In genomic region chr4:34371281-34372032, GRCm38 (mm10) we compare ENCODE assay signal across 13 mouse cellular contexts.
DNase-seq lines count a peak whose midpoint lies in the region; ATAC-seq lines count a peak whose summit lies in the region.
"Had no signal": no experiment of that assay in that cellular context is flagged by ENCODE, and none has a peak within 500 bp of the region (broad histone marks: within the 10 kb centered on the region; RNA-seq: fewer than 3 reads in every experiment).

No protein-coding gene starts in this region.

- no peak overlapping the region for H3K9ac ChIP-seq in forebrain, embryonic 14.5 days (ENCODE audit: low read length)
- 0 out of 2 replicates have a peak overlapping the region, but pooled peaks have one; percentile 10 for H3K9ac ChIP-seq in limb, embryonic 15.5 days

- no peak overlapping the region for H3K27ac ChIP-seq in forebrain, embryonic 14.5 days (ENCODE audit: low read depth, low read length)
- H3K27ac ChIP-seq in forebrain, embryonic 10.5 days: no peak overlapping the region
- H3K27ac ChIP-seq in limb, embryonic 15.5 days: no peak overlapping the region

- no peak overlapping the region for H3K4me2 ChIP-seq in forebrain, embryonic 14.5 days (ENCODE audit: low read length)
- H3K4me2 ChIP-seq in limb, embryonic 15.5 days: no peak overlapping the region

- no peaks in the 10 kb centered on the region for H3K4me1 ChIP-seq in forebrain, embryonic 14.5 days (ENCODE audit: control insufficient read depth, insufficient read depth, low read length)
- H3K4me1 ChIP-seq in forebrain, embryonic 10.5 days: no peaks in the 10 kb centered on the region
- H3K4me1 ChIP-seq in limb, embryonic 15.5 days: no peaks in the 10 kb centered on the region

- H3K4me3 ChIP-seq in forebrain, embryonic 14.5 days (ENCODE audit: low read depth, low read length): no peak overlapping the region
- no peak overlapping the region for H3K4me3 ChIP-seq in forebrain, embryonic 10.5 days
- no peak overlapping the region for H3K4me3 ChIP-seq in limb, embryonic 15.5 days

- H3K36me3 ChIP-seq in forebrain, embryonic 14.5 days (ENCODE audit: control insufficient read depth, insufficient read depth, low read length): no peaks in the 10 kb centered on the region
- H3K36me3 ChIP-seq in forebrain, embryonic 10.5 days (replicated peaks): no peaks in the 10 kb centered on the region
- H3K36me3 ChIP-seq in limb, embryonic 15.5 days: no peaks in the 10 kb centered on the region

- DNase-seq in forebrain, embryonic 14.5 days (ENCODE audit: low spot score): peak; percentile 60
- DNase-seq in forebrain, embryonic 10.5 days (ENCODE audit: extremely low spot score, low spot score): no peak
- DNase-seq in layer of hippocampus, postnatal 14 days (ENCODE audit: low spot score in 2 of 2): peak; percentile 4 to 15
- DNase-seq in layer of hippocampus, adult 9-11 months: no peak
- peak; percentile 26 for DNase-seq in MN1 (ENCODE audit: low spot score)
- no peak for DNase-seq in ovary, postnatal 10 days (ENCODE audit: low spot score)
- DNase-seq in spleen, adult 18-20 months: no peak
- DNase-seq: adrenal gland, postnatal 36 days; B cell, adult 2 months; heart, postnatal 10 days; kidney, postnatal 36 days; liver had no signal

- H3K27me3 ChIP-seq in forebrain, embryonic 14.5 days (replicated peaks; ENCODE audit: control insufficient read depth, insufficient read depth, low read length): no peaks in the 10 kb centered on the region
- no peaks in the 10 kb centered on the region for H3K27me3 ChIP-seq in forebrain, embryonic 10.5 days (ENCODE audit: poor library complexity, severe bottlenecking)
- no peaks in the 10 kb centered on the region for H3K27me3 ChIP-seq in limb, embryonic 15.5 days

- no peaks in the 10 kb centered on the region for H3K9me3 ChIP-seq in forebrain, embryonic 14.5 days (replicated peaks; ENCODE audit: control insufficient read depth, low read length)
- no peaks in the 10 kb centered on the region for H3K9me3 ChIP-seq in forebrain, embryonic 10.5 days
- no peaks in the 10 kb centered on the region for H3K9me3 ChIP-seq in limb, embryonic 15.5 days

- 73% methylated on average over 8 of the region's 8 CpGs for WGBS in forebrain, embryonic 14.5 days
- WGBS in forebrain, embryonic 10.5 days: 83% methylated on average over 8 of the region's 8 CpGs
- 33% methylated on average over 8 of the region's 8 CpGs for WGBS in limb, embryonic 15.5 days

- no peak for ATAC-seq in forebrain, embryonic 14.5 days
- no peak for ATAC-seq in limb, embryonic 15.5 days (ENCODE audit: insufficient number of reproducible peaks, low FRiP score, low TSS enrichment, low read depth)

Comparison
In these comparisons a context has a peak if more than half of its experiments do, and no peak if none do; other contexts are left out.
1. DNase-seq: peak in forebrain, embryonic 14.5 days (single experiment), layer of hippocampus, postnatal 14 days (2 of 2) and MN1 (single experiment); none in forebrain, embryonic 10.5 days (single experiment), layer of hippocampus, adult 9-11 months (single experiment), ovary, postnatal 10 days (single experiment) and spleen, adult 18-20 months (0 of 2).